Mouse (Mus musculus): ENCODE results near the gene Pnck. TPM values are rescaled to one million over a fixed set of nuclear protein-coding genes. Genes with fewer than 3 reads are reported as not detected.
A peak's percentile ranks its signal among the peaks of the same experiment; 100 is the strongest.

Gene Pnck
- 105 and 109 TPM in 2 replicates for polyA plus RNA-seq (2015; fragmentation: Nextera tagmentation; extraction: Ambion mirVana)

GRCm38 (mm10) chrX:73659575-73660283, at the start of gene Pnck:
Gene Pnck, minus strand, starts transcription at chrX:73660117.
- Histone ChIP-seq H3K27ac (replicated peaks) (peak within 1 kb of the TSS; percentile 32), H3K4me2 (replicated peaks) (peak within 1 kb of the TSS; percentile 57), H3K4me3 (peak within 1 kb of the TSS; percentile 51), H3K9me3 (no peaks in the 10 kb centered on the region), H3K4me1 (peaks cover 16% of the 10 kb centered on the region), H3K9ac (replicated peaks) (peak within 1 kb of the TSS; percentile 51), H3K27me3 (no peaks in the 10 kb centered on the region), H3K36me3 (no peaks in the 10 kb centered on the region)
- ATAC-seq (replicated peaks): peak; percentile 72
- WGBS: 31% methylated on average over 53 of the region's 57 CpGs

DNA sequence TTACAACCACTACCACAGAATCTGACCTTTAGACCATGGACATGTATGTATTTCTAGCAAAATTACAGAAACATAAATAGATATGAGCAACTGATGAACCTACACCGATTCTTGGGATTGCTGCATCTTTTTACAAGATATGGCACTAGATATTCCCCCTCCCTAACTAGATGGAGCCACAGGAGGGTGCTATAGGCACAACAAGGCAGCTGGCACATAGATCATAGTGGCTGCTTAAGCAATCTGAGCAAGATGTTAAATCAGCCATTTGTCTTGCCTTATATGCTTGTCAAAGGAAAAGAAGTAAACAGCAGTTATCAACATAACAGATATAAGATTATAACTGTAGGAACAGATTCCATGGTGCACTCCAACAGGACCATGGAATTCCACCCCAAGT, 40.6 kb upstream of the Pnck start:
- Histone ChIP-seq H3K9me3 (no peaks in the 10 kb centered on the region), H3K4me1 (no peaks in the 10 kb centered on the region), H3K36me3 (no peaks in the 10 kb centered on the region), H3K27me3 (no peaks in the 10 kb centered on the region), H3K27ac (replicated peaks) (no peak overlapping the region), H3K9ac (replicated peaks) (no peak overlapping the region), H3K4me3 (no peak overlapping the region), H3K4me2 (replicated peaks) (no peak overlapping the region)
- no peak for ATAC-seq (replicated peaks)
- 89% methylated on average over 1 of the region's 1 CpGs for WGBS

DNA sequence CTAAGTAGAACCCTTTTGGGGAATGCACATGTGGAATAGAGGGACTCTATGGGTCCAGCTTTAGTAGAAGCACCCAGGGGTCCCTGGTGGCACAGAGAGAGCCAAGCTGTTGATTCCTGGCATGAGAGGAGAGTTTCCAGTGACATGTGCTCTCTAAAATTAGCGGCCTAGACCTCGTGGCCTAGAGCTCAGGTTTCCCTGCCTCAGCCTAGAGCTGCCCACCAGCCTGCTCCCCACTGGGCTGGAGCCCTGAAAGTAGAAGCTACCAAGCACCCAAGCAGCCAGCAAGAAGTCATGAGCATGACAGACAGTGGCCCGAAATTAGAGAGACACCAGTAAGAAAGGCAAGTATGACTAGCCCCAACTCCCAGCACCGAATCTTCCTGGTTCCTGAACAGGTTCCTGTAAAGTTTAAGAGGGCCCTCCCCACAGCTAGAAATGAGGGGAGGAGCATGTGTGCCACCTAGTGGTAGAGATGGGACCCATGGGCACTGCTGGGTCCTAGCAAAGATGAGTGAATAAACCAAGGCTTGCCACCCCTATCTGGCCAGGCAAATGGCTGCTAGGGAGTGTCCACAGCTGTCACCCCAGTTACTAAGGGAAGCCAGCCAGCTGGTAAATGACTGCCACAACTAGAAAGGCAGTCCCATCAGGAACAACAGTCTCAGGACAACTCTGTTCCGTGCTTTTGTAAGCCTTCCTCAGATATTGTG, 31.2 kb upstream of the Pnck start:
- 75% methylated on average over 5 of the region's 5 CpGs for WGBS
- ATAC-seq (replicated peaks): peak; percentile 55; the same call in 1 of the 2 replicates

DNA sequence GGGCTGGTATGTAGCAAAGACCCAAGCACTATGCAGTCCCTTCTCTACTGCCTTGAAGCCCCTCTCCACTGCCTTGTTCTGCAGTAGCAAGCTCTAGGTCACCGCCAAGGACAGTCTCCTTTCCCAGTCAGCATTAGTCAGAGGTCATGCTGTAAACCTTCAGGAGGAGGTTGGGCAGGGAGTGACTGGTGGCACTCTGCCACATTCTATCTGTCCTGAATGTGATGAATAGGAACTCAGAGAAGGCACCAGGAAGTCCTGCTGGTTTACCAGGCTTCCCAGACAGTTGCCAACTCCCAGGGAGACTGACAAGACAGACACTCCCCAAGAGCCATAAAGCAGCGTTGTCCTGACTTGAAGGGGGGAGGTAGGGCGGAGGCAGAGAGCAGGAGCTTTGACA, 25.7 kb upstream of the Pnck start:
- no peak overlapping the region for H3K4me2 ChIP-seq (replicated peaks)
- no peak overlapping the region for H3K4me3 ChIP-seq
- H3K36me3 ChIP-seq: peaks cover 12% of the 10 kb centered on the region; the same call in 1 of the 2 replicates
- no peaks in the 10 kb centered on the region for H3K27me3 ChIP-seq
- WGBS: 81% methylated on average over 3 of the region's 3 CpGs
- no peak for ATAC-seq (replicated peaks)
- H3K27ac ChIP-seq (replicated peaks): no peak overlapping the region
- no peak overlapping the region for H3K9ac ChIP-seq (replicated peaks)
- no peaks in the 10 kb centered on the region for H3K4me1 ChIP-seq
- H3K9me3 ChIP-seq: no peaks in the 10 kb centered on the region

More for the DNA sequence above, 31.2 kb upstream of the Pnck start:
- Histone ChIP-seq H3K9ac (replicated peaks) (no peak overlapping the region), H3K4me1 (no peaks in the 10 kb centered on the region), H3K27me3 (no peaks in the 10 kb centered on the region), H3K4me3 (no peak overlapping the region), H3K27ac (replicated peaks) (no peak overlapping the region), H3K9me3 (no peaks in the 10 kb centered on the region), H3K4me2 (replicated peaks) (no peak overlapping the region), H3K36me3 (peaks cover 8% of the 10 kb centered on the region; the same call in 1 of the 2 replicates)

DNA sequence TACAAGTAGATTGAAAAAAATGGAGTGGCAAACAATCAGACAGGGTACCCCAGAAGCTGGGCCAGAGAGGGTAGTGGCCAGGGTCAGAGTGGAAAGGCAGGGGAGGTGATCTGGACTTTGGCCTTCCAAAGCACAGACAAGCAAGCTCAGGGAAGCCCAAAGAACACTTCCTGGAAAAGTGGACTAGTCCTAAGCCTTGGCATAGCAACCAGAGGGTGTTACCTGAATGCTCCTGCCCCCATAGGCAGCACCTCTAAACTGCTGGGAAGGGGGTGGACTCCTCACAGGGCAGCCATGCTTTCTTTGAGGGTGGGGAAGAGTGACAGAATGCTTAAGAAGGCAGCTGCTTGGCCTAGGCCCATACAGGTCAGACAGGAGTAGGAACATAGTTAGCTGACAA, 25.1 kb upstream of the Pnck start:
- Histone ChIP-seq H3K9me3 (no peaks in the 10 kb centered on the region), H3K36me3 (peaks cover 13% of the 10 kb centered on the region; the same call in 1 of the 2 replicates), H3K4me3 (no peak overlapping the region), H3K4me1 (no peaks in the 10 kb centered on the region), H3K27me3 (no peaks in the 10 kb centered on the region), H3K9ac (replicated peaks) (no peak overlapping the region), H3K4me2 (replicated peaks) (no peak overlapping the region), H3K27ac (replicated peaks) (no peak overlapping the region)
- ATAC-seq (replicated peaks): no peak

DNA sequence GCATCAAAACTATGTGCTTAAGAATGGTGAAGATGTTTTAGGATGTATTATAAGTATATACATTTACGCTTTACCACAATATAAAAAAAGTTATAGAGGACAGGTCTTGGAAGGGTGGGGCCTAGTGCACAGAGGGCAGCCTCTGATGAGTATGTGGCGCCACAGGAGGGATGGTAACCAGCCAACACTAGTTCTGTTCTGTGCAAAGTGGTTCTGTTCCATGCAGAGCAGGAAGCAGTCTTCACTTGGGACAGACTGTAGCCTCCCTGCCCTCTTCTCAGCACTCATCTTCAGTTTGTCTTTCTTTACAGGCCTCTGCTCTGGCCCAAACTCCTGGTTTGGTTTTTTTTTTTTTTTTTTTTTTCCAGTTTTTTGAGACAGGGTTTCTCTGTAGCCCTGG, 24.2 kb upstream of the Pnck start:
- Histone ChIP-seq H3K36me3 (peaks cover 12% of the 10 kb centered on the region; the same call in 1 of the 2 replicates), H3K27ac (replicated peaks) (no peak overlapping the region), H3K9me3 (no peaks in the 10 kb centered on the region), H3K4me3 (no peak overlapping the region), H3K9ac (replicated peaks) (no peak overlapping the region), H3K4me2 (replicated peaks) (no peak overlapping the region), H3K4me1 (no peaks in the 10 kb centered on the region), H3K27me3 (no peaks in the 10 kb centered on the region)
- no peak for ATAC-seq (replicated peaks)
- 89% methylated on average over 2 of the region's 2 CpGs for WGBS

- H3K27ac ChIP-seq (replicated peaks): no peak overlapping the region
- H3K9ac ChIP-seq (replicated peaks): no peak overlapping the region
- no peaks in the 10 kb centered on the region for H3K27me3 ChIP-seq
- no peak overlapping the region for H3K4me2 ChIP-seq (replicated peaks)
- no peaks in the 10 kb centered on the region for H3K9me3 ChIP-seq
- H3K36me3 ChIP-seq: peaks cover 3% of the 10 kb centered on the region; the same call in 1 of the 2 replicates
- no peak for ATAC-seq (replicated peaks)
- WGBS: 94% methylated on average over 4 of the region's 4 CpGs
- H3K4me3 ChIP-seq: no peak overlapping the region
- peaks cover 22% of the 10 kb centered on the region for H3K4me1 ChIP-seq
Observed at GRCm38 (mm10) chrX:73676668-73677067, 16.8 kb upstream of the Pnck start.

GRCm38 (mm10) chrX:73675231-73675630, 15.3 kb upstream of the Pnck start:
- 73% methylated on average over 2 of the region's 2 CpGs for WGBS
- Histone ChIP-seq H3K27ac (replicated peaks) (no peak overlapping the region), H3K9me3 (no peaks in the 10 kb centered on the region), H3K36me3 (no peaks in the 10 kb centered on the region; the same call in 1 of the 2 replicates), H3K4me2 (replicated peaks) (peak overlapping the region; percentile 66), H3K4me3 (peak overlapping the region; percentile 67), H3K9ac (replicated peaks) (peak overlapping the region; percentile 68), H3K27me3 (no peaks in the 10 kb centered on the region), H3K4me1 (peaks cover 22% of the 10 kb centered on the region)
- no peak for ATAC-seq (replicated peaks)

DNA sequence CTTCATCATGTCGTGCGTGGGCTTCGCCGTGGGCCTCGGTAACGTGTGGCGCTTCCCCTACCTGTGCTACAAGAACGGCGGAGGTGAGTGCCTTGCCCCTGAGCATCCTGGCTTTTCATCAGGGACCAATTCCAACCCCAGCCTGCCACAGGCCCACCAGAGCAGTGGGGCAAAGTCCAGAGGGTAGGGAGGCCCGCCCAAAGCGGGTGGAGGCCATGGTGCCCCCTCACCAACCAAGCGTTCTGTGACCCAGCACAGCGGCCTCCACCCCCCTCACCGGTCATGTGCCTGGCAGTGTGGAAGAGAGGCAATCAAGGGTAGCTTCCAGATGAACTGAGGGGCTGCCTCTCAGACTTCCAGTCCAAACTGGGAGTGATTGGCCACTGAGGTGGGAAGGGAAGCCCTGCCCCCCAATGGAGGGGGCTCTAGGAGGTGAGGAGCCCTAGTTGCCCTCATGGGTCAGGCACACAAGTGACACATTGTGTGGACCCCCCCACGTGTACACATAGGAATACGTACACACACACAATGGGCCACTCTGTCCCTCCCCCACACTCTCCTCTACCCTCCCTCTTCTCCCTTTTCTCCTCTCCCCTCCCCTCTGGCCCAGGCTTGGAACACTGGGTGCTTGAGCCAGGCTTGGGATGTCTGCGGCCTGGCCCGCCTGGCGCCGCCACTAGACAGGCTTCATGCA, 14.2 kb upstream of the Pnck start:
- peak; percentile 23 for ATAC-seq (replicated peaks)
- 26% methylated on average over 20 of the region's 20 CpGs for WGBS
- H3K4me2 ChIP-seq (replicated peaks): peak overlapping the region; percentile 66
- H3K27ac ChIP-seq (replicated peaks): peak overlapping the region; percentile 40
- no peaks in the 10 kb centered on the region for H3K27me3 ChIP-seq
- no peaks in the 10 kb centered on the region for H3K9me3 ChIP-seq
- H3K4me3 ChIP-seq: peak overlapping the region; percentile 67
- H3K9ac ChIP-seq (replicated peaks): peak overlapping the region; percentile 68
- no peaks in the 10 kb centered on the region for H3K36me3 ChIP-seq
- peaks cover 22% of the 10 kb centered on the region for H3K4me1 ChIP-seq

- peak; percentile 17 for ATAC-seq (replicated peaks)
- Histone ChIP-seq H3K9me3 (no peaks in the 10 kb centered on the region), H3K27me3 (no peaks in the 10 kb centered on the region), H3K4me1 (peaks cover 22% of the 10 kb centered on the region), H3K4me3 (peak overlapping the region; percentile 67), H3K9ac (replicated peaks) (peak overlapping the region; percentile 68), H3K4me2 (replicated peaks) (peak overlapping the region; percentile 66), H3K36me3 (no peaks in the 10 kb centered on the region), H3K27ac (replicated peaks) (peak overlapping the region; percentile 40)
- 16% methylated on average over 21 of the region's 42 CpGs for whole genome bisulfite sequencing
Observed at GRCm38 (mm10) chrX:73673619-73673967, 13.7 kb upstream of the Pnck start.

DNA sequence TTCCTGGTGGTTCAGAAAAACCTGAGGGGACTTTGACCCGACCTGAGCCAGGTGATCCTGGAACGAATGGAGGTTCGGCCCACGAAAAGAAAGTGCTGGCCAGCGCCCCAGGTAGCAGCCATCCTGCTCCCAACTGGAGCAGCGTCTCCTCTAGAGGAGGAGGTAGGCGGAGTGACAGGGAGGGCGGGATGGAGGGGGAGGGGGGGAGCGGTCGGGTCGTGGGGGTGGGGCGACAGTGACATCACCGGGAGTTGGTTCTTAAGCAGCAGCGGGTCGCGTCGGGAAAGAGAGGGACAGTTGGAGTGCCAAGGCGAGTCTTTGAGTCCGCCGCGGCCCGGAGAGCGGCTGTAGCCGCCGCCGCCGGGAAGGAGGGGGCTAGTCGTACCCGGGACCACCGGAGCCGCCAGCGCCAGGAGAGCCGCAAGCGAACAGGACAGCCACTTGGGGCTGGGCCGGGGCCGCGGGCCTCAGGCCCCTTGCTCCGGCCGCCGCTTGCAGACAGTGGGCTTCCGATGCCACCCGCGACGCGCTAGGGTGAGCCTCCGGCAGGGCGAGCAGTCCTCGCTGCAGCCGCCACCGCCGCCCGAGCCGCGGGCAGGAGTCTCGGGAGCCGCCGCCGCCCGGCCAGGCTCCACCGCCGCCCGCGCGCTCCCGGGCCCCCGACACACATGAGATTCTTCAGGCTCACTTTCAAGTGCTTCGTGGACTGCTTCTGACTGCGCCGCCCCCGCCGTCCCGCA, 13.1 kb upstream of the Pnck start, which contains the start of gene Slc6a8:
Slc6a8 (plus strand) TSS at position 272 of the 740 bp plus-strand sequence.
- H3K27me3 ChIP-seq: no peaks in the 10 kb centered on the region
- H3K4me2 ChIP-seq (replicated peaks): peak within 1 kb of the TSS; percentile 66
- H3K36me3 ChIP-seq: no peaks in the 10 kb centered on the region
- peak within 1 kb of the TSS; percentile 68 for H3K9ac ChIP-seq (replicated peaks)
- H3K9me3 ChIP-seq: no peaks in the 10 kb centered on the region
- peak; percentile 78 for ATAC-seq (replicated peaks)
- 19% methylated on average over 60 of the region's 72 CpGs for WGBS
- H3K27ac ChIP-seq (replicated peaks): peak within 1 kb of the TSS; percentile 62
- H3K4me3 ChIP-seq: peak within 1 kb of the TSS; percentile 67
- peaks cover 22% of the 10 kb centered on the region for H3K4me1 ChIP-seq

Data from forebrain, embryonic 15.5 days (tissue).